Mouse (Mus musculus): Measurements from ENCODE around the gene Tarsl2.

Tarsl2 gene

DNA sequence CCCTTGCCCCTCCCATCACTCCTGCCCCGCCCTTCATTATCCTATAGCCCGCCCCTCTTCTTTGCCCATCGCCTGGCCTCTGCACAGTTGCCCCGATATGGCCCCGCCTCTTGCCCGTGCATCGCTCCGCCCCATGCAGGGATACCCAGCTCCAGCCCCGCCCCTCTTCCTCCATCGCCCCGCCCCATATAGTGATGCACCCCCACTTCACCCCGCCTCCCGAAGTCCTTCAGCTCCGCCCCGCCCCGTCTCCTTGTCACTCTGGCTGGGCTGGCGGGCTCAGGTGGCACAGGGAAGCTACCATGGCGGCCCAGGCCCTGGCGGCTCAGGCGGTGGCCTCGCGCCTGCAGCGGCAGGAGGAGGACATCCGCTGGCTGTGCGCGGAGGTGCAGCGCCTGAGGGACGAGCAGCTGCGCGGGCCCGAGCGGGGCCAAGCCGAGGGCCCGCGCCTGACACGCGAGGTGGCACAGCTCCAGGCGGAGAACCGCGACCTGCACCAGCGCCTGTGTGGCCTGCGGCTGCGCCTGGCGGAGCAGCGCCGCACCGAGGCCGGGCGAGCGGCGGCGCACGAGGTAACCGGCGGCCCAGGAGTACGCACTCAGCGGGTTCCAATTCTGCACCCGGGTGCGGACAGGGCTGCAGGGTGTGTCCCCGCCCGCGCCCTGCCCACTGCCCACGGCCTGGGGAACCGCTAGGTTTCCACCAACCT is at the start of gene Tarsl2:
TSS of gene Tarsl2 (plus strand) at position 256 of the 709 bp plus-strand sequence.
- DNase-seq (ENCODE audit: extremely low read depth, insufficient read length, low spot score): peak; percentile 95

DNA sequence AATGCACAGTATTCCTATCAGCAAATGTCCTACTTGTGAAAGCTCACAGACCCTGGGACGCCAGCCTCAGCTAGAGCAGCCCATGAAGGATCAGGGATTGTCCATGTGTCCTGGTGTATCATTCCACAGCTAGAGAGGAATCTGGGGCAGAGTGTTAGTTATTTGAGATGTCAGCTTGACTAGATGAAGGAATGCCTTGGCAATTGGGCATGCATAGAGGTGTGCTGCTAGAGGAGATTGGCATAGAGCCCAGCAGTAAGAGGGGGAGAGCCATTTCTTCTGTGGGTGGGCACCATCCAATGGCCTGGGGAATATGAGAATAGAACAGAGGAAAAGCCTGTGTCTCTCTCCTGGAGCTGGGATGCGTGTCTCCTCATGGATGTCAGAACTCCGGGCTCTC is 38.6 kb upstream of the Tarsl2 start:
- no peak for DNase-seq (ENCODE audit: extremely low read depth, insufficient read length, low spot score)

DNA sequence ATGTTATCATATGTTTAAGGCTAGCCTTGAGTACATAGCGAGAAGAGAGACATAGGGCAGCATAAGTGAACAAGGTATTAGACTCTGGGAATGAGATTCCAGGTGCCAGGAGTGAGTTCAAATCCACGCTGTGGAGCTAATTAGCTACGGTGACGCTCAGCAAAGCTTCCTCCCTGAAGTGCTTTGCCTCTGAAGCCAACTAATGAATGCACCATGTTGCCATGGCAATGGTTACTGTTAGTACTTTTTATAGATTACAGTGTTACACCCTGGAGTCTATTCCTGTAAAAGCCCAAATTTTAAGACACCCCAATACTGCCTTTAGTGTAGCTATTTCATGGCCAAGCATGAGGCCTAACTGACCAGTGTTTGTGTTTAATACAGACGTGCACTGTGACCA is 37.7 kb upstream of the Tarsl2 start:
- no peak for DNase-seq (ENCODE audit: extremely low read depth, insufficient read length, low spot score)

DNA sequence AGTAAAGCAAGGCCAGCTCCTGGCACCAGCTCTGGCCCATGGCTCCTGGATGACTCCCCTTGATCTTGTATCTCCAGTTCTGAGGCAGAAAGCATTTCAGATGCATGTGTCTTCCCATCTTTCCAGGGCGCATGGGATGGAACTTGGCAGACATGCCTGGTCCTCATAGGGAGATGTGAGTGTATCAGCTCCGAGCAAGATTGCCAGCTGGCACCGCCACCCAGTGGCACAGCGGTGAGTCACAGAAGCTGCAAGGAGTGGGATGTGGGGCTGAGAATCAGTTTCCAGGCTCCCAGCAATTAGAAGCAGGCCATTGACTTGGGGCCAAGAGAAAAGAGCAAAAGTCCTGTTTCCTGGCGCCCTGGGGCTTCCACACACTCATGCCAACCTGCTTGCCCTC is 34.5 kb upstream of the Tarsl2 start:
- peak; percentile 62 for DNase-seq (ENCODE audit: extremely low read depth, insufficient read length, low spot score)

DNA sequence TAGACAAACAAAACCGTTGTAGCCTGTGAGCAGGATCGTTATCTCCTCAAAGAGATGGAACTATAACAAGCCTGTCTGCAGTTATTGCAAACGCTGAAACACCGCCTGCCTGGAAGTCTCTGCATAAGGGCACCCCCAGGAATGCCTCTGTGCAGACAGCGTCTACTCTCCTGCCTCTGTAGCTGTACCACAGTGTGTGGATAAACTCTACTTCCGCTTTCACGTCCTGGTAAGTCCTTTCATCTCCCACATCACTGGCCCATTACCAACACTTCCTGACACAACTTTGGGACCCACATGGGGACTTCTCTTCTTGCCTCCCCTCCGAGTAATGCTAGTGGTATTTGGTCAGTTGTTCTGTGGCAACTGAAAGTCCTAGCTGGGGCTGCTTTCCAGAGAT is 34.0 kb upstream of the Tarsl2 start:
- no peak for DNase-seq (ENCODE audit: extremely low read depth, insufficient read length, low spot score)

DNA sequence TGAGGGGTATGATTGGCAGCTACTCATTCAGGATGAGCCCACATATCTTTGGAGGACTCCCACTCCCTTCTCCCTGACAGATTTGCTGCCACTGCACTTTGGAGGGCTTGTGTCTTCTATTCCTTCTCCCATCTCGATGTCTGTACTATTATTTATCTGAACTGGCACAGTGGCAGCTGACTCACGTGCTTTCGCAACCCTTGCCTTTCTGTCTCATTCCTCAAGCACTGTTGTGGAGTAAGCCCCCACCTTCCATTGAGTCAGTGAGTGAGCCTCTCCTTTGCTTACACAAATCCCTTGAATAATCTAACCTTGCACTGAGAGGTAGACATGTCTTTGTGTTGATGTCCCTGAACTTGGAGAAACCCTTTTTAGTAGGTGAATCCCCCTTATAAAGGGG is 33.4 kb upstream of the Tarsl2 start:
- peak; percentile 11 for DNase-seq (ENCODE audit: extremely low read depth, insufficient read length, low spot score)

DNA sequence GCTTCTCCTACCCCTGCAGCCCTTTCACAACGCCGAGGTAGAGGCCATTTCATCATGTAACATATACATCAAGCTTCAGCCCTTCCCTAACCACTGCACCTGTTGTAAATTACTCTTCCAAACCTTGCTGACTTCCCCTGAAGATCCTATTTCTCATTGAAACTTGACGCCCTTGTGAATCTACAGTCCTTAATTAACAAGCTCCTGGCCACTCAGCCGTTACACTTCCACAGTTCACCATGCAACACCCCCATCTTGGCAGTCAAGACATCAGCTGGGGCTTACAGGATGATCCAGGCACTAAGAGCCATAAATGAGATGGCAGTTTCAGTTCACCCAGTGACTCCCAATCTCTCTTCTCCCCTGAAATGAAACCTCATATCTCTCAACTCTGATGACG is 31.0 kb upstream of the Tarsl2 start:
- no peak for DNase-seq (ENCODE audit: extremely low read depth, insufficient read length, low spot score)

DNA sequence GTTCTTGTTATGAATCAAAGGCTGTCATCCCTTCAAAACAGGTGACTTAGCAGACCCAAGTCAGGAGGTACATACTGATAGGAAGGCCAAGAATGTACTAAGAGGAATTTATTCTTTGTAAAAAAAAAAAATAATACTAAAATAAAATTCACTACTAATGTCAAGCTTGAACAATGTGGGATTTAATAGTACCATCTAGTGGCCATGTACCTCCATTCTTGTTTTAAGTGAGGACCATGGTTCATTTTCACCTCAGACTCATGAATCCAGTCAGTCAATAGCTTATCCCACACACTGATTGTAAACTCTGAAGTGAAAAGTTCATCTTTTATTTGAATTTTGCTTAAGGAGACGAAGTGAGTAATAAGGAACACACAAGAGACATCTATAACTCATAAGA is 25.9 kb upstream of the Tarsl2 start:
- DNase-seq (ENCODE audit: extremely low read depth, insufficient read length, low spot score): no peak

DNA sequence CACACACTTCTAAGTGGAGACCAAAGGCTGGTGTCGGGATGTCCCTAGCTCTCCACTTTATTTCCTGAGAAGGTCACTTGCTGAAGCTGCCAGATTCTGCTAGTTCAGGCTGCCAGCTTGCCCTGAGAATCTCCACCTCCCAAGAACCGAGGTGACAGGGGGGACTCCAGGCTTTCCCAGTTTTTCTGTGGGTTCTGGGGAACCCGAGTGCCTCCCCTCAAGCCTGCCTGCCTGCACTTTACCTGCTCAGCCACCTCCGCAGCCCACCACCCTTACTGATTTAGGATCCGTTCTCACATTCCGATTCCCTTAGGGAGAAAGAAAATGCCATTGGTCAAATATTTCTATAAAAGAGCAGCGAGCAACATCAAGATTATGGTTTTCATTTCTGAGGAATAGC is 24.0 kb upstream of the Tarsl2 start:
- no peak for DNase-seq (ENCODE audit: extremely low read depth, insufficient read length, low spot score)

DNA sequence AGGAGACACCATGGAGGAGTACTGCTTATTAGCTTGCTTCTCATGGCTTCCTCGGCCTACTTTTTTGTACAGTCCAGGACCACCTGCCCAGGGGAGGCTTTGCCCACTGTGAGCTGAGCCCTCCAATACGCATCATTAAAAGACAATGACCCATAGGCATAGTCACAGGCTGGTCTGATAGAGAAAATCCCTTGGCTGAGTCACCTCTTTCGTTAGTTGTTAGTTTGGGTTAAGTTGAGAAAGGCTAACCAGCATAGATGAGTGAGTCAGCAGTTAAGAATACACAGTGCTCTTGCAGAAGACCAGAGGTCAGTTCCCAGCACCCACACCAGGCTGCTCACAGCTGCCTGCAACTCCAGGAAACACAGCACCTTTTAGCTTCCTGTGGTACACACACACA is 21.4 kb upstream of the Tarsl2 start:
- DNase-seq (ENCODE audit: extremely low read depth, insufficient read length, low spot score): no peak

DNA sequence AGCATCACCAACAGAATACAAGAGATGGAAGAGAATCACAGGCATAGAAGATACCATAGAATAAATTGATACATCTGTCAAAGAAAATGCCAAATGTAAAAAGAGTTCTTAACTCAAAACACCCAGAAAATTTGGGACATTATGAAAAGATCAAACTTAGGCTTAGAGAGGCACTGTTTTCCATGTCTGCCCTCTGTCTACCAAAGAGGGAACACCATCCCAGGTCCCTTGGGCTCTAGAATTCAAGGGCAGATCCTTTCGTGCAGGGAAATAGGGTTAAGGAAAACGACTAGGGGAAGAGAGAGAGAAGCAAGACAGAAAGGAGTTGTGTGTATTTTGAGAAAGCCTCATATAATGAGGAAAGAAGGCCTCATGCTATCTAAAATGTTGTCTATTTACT is 19.2 kb upstream of the Tarsl2 start:
- DNase-seq (ENCODE audit: extremely low read depth, insufficient read length, low spot score): no peak

DNA sequence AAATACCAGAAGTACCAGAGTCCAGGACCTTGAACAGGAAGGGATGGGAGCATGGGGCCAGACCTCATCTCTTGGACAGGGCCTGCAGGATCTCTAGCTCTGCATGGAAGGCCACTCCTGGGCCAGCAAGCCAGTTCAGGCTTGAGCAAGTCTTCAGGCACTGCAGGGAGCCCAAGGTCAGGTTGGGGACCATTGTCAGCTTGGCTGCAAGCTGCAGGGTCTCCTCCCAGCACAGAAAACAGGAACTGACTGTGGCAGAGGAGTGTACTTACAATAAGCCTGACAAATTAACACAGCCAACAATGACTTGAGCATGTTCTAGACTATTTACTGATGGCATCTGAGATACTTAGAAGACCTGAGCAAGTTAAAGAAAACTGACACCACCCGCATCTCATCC is 14.9 kb upstream of the Tarsl2 start:
- DNase-seq (ENCODE audit: extremely low read depth, insufficient read length, low spot score): no peak

DNA sequence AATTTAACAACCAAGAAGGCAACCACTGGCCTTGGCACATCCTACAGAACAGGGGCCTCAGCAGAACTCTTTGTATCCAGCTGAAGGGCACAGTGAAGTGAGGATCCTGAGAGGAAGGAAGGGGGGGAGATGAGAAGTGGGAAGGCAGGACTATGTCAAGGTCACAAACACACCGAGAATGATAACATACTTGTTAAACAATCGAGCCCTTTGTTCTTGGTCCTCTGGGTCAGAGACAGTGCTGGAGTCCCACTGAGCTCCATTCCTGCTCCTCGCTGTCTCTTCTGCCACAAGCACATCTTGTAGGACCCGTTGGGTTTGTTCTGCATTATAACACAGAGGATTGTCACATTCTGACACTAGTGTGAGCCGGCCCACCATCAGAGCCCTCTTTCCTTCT is 14.0 kb upstream of the Tarsl2 start:
- no peak for DNase-seq (ENCODE audit: extremely low read depth, insufficient read length, low spot score)

DNA sequence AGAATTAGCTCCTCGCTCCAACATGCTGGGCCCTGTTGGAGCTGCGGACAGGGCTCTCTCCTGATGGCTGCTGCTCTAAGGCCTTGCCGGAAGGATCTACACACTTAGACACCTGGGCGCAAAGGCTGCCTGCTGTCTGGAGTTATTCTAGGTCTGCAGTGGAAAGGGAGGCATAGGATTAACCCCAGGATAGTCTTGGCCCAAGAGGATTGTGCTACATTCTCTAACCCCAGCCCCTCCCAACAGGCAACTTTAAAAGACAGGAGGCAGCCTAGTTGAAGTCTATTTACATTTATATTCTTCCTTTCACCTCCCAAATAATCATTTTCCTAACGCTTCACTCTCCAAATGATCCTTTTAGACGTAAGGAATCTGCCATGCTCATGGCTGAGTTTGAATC is 8.9 kb upstream of the Tarsl2 start:
- DNase-seq (ENCODE audit: extremely low read depth, insufficient read length, low spot score): no peak

DNA sequence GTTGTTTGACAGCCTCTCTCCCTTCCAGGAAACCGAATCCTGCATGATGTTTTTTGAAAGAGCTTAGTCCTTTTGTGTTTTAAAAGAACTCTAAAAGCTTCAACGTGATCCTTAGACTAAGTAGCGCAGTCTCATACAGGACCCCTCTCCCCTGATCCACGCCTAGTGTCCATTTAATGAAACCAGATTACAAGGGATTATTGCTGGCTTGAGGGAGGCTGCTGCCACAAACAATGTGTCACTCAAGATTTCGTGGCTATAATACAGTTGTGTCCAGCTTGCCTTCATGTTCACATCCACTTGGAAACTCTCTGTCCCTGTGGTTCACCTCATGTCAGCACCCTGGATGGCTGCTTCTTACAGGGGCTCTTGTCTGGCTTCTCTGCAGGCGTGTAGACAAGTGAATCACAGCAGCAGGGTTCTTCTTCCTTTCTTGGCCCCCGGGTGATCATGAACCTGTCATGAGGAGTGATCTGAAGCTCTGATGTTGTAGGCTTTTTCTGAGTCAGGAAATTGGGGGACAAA is 8.3 kb upstream of the Tarsl2 start:
- DNase-seq (ENCODE audit: extremely low read depth, insufficient read length, low spot score): no peak

DNA sequence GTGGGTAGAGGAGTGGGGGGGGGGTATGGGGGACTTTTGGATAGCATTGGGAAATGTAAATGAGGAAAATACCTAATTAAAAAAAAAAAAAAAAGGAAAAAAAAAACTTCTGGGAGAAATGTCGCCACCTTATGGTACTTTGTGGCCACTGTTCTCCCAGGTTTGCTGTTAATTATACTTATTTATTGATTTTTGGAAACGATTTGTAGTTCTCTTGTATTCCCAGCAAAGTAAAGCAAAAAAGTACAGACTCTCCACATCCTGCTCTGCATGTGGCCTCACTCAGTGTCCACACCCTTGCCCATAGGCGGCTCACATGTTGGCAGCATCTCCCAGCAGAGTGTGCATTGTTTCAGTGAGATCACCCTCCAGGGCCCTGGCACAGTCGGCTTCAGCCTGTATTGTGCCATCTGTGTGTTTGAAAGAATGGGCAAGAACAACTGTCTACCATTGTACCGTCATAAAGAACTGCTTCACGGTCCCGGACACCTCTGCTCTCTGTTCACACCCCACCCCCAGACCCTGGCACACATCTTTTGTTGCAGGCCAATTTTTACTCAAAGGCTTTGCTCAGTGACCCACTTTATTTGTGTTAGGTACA is 6.4 kb upstream of the Tarsl2 start:
- no peak for DNase-seq (ENCODE audit: extremely low read depth, insufficient read length, low spot score)

DNA sequence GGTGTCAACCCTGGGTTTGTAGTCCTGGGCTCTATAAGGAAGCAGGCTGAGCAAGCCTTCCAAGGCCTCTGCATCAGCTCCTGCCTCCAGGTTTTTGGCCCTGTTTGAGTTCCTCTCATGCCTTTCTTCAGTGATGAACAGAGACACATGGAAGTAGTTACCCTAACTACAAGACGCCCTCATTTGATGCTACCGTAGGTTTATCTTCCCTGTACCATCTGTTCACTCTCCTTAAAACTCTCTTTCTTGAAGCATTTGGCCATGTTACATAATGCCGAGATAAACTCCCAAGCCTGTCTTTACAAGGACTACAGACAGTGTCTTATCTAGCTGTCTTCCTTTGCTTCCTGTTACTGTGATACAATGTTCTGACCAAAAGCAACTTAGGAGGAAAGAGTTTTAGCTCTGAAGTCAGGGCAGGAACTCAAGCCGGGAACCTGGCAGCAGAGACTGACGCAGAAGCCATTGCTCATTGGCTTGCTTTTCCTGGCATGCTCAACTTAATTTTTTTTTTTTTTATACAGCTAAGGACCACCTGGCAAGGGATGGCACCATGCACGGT is 4.8 kb upstream of the Tarsl2 start:
- no peak for DNase-seq (ENCODE audit: extremely low read depth, insufficient read length, low spot score)

DNA sequence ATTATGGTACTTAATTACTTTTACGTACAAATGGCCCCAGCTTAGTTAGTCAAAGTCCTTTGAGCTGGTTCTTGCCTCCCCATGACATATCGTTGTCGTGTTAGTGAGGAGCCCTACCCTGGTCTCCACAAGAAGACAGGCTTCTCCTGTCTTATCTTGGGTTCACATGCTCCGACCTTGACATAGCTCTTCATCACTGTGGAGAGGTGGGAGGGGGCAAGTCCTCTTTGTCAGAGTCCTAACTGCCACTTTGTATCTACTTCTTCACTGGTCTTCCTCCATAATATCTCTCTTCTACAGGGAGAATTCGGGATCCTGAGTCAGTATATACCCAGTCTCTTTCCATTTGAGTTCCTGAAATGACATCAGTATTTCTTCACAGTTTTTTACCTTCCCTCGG is 4.0 kb upstream of the Tarsl2 start:
- no peak for DNase-seq (ENCODE audit: extremely low read depth, insufficient read length, low spot score)

DNA sequence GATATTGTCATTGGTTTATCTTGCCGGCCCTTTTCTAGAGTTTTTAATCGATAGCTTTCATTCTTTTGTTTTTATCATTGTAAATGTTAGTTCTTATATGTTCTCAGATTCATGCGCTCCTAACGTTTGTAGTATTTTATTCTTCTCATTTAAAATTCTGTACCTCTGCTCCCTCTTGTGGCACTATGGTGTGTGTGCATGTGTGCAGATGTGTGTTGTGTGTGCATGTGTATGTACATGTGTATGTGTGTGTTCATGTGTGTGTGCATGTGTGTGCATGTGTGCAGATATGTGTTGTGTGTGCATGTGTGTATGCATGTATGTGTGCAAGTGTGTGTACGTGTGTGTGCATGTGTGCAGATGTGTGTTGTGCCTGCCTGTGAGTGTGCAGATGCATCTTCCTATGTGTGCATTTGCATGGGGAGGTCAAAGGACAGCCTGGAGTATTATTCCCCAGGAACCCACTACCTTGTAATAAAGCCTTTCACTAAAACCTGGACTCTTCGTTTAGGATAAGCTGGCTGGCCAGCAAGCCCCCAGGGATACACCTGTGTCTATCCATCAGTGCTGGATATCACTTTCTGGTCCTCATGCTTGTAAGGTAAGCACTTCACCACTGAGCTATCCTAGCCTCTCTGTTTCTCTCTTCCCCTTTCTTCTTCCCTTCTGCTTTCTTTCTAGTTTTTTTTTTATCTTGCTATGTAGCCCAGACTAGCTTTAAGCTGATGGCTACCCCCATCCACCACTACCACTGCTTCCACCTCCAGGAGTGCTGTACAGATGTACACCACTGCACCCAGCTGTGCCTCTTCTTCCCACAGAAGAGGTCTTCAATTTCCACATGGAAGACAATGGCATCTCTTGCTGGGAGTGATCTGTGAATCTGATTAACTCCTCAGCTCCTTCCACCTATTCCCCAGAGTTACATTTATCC is 2.1 kb upstream of the Tarsl2 start:
- peak; percentile 14 for DNase-seq (ENCODE audit: extremely low read depth, insufficient read length, low spot score)

DNA sequence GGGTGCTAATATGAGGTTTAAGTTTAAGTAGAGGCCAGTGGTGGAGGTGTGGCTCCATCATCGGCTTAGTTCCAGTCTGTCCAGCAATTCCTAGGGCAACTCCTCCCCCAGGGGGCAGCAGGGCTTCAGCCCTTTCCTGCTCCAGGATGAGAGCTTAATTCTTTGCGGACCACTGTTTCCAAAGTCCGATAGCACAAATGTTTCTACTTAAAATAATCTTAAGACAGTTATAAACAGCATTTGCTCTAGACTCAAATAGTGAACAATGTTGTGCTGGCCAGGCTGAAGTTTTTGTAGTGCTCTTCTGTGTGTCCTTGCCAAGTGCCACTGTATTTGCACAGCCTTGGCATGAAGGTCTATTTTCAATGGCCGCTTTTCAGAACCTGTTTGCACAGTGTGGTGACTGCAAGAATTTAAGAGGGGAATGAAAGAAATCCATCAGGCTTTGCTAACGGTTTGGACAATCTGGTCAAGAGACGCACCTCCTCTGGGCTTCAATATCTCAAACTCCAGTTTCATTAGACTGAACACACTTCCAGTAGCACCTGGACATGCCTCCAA is 757 bp upstream of the Tarsl2 start:
- no peak for DNase-seq (ENCODE audit: extremely low read depth, insufficient read length, low spot score)

DNA sequence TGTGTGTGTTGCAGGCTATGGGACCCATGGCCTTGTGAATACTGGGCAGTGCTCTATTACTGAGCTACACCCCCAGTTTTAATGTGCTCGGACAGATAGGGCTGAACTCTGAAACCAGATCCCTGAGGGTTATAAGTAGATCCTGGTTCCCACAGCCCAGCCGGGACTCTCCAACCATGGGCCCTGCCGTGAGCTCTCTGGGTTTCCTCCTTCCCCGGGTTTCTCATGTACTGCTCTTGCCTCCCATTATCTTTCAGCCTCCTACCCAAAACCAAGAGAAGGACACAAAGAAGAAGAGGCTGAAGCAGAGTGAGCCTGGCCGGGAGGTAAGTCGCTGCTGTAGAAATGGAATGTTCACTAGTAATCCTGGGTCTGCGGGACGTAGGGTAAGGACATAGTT is 1.3 kb downstream of the Tarsl2 start:
- DNase-seq (ENCODE audit: extremely low read depth, insufficient read length, low spot score): no peak
